Mouse (Mus musculus) kidney, embryonic 16.5 days (tissue): Measurements from ENCODE around the gene Fam199x. TPM values are rescaled to one million over a fixed set of nuclear protein-coding genes. Genes with fewer than 3 reads are reported as not detected.

Experiments used
- polyA plus RNA-seq: library from polyadenylated mRNA; unstranded; fragments of >200 nt; fragmentation: Nextera tagmentation; extraction: Ambion mirVana; gene quantifications from 2 replicates; pipeline ENCODE4 v1.2.1, GENCODE M21; 2015

Gene Fam199x
- polyA plus RNA-seq, 1 experiment from 2014 or later, result 11.0 TPM

Other genes with a start within 250 kb of the Fam199x start
- 3.8 and 5.0 TPM in 2 replicates for gene Plp1, start 226.9 kb upstream of the Fam199x start, polyA plus RNA-seq
- 0.15 and 0.21 TPM in 2 replicates for gene Rab9b, start 180.8 kb upstream of the Fam199x start, polyA plus RNA-seq
- not detected in 2 replicates for gene H2bfm, start 122.3 kb upstream of the Fam199x start, polyA plus RNA-seq
- 28.5 and 33.2 TPM in 2 replicates for gene Tmsb15b2, start 74.1 kb upstream of the Fam199x start, polyA plus RNA-seq
- 4.7 and 6.6 TPM in 2 replicates for gene Tmsb15l, start 72.7 kb upstream of the Fam199x start, polyA plus RNA-seq
- 21.3 and 23.7 TPM in 2 replicates for gene Tmsb15b1, start 72.7 kb upstream of the Fam199x start, polyA plus RNA-seq
- gene Zcchc18, start 56.4 kb upstream of the Fam199x start, polyA plus RNA-seq, result 26.1 and 30.8 TPM in 2 replicates
- gene Slc25a53, start 11.3 kb upstream of the Fam199x start, polyA plus RNA-seq, result 11.3 and 12.9 TPM in 2 replicates
- gene Esx1, start 72.5 kb downstream of the Fam199x start, polyA plus RNA-seq, result not detected in 2 replicates